Mouse (Mus musculus): ENCODE results near the gene Pawr. TPM values are rescaled to one million over a fixed set of nuclear protein-coding genes. Genes with fewer than 3 reads are reported as not detected.

Pawr gene
- polyA plus RNA-seq, 1 experiment = 157 TPM

DNA sequence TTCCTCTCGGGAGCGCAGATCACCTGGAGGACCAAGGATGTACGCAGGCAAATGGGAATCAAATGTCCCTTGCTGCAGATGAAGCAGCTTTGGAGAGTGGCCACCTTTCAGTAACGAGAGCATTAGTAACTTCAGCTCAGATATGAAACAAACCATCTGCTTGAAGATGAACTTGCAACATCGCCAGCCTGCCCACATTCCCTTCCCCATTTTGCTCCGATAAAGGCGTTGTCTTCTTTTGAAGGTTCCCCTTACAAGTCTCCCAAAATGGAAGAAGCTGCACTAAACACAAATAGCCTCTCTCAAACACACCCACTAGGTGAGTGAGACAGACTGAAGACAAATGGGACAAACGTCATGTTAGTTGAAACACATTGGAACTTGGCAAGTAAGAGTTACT is 119.6 kb downstream of the Pawr start:
- H3K9me3 ChIP-seq (replicated peaks; ENCODE audit: control insufficient read depth, insufficient read depth, low read length, poor library complexity, severe bottlenecking) = no peaks in the 10 kb centered on the region
- no peak for TF ChIP-seq EP300 (IDR thresholded peaks at IDR 0.05; ENCODE audit: insufficient read depth, low read depth, low read length)
- TF ChIP-seq POLR2A (IDR thresholded peaks at IDR 0.05; ENCODE audit: insufficient read depth, low read length) = no peak
- TF ChIP-seq CTCF (IDR thresholded peaks at IDR 0.05; ENCODE audit: low read depth, low read length) = no peak
- no peaks in the 10 kb centered on the region for H3K4me1 ChIP-seq (ENCODE audit: control insufficient read depth, insufficient read depth, low read length)
- no peak overlapping the region for H3K4me3 ChIP-seq (ENCODE audit: low read depth, low read length)
- H3K27ac ChIP-seq (ENCODE audit: insufficient read depth, low read length) = no peak overlapping the region
- H3K27me3 ChIP-seq (ENCODE audit: control insufficient read depth, insufficient read depth, low read length, poor library complexity, severe bottlenecking) = no peaks in the 10 kb centered on the region
- H3K9ac ChIP-seq (ENCODE audit: low read depth, poor library complexity, severe bottlenecking) = no peak overlapping the region
- no peaks in the 10 kb centered on the region for H3K36me3 ChIP-seq (ENCODE audit: control insufficient read depth, insufficient read depth, low read length, poor library complexity, severe bottlenecking)

DNA sequence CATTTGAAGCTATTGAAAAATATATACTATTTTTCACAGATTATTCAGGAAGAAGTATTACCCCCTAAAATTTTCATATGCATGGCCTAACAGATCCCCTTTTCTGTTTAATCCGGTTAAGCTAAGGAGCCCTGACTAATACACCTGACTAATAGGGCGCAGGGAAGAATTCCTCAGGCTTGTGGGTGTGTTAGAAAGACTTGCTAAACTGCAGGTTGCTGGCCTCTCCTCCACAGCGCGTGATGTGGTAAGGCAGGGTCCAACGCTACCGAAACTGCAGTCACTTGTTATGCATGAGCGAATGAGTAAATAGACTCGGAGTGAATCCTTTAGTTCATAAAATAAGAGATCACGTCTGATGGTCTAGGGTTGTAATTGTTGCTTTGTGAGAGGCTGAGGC is 120.5 kb downstream of the Pawr start:
- Histone ChIP-seq H3K27me3 (ENCODE audit: control insufficient read depth, insufficient read depth, low read length, poor library complexity, severe bottlenecking) (no peaks in the 10 kb centered on the region), H3K36me3 (ENCODE audit: control insufficient read depth, insufficient read depth, low read length, poor library complexity, severe bottlenecking) (no peaks in the 10 kb centered on the region), H3K27ac (ENCODE audit: insufficient read depth, low read length) (no peak overlapping the region), H3K9ac (ENCODE audit: low read depth, poor library complexity, severe bottlenecking) (no peak overlapping the region), H3K4me3 (ENCODE audit: low read depth, low read length) (no peak overlapping the region), H3K4me1 (ENCODE audit: control insufficient read depth, insufficient read depth, low read length) (no peaks in the 10 kb centered on the region), H3K9me3 (replicated peaks; ENCODE audit: control insufficient read depth, insufficient read depth, low read length, poor library complexity, severe bottlenecking) (no peaks in the 10 kb centered on the region)
- TF ChIP-seq CTCF (IDR thresholded peaks at IDR 0.05; ENCODE audit: low read depth, low read length) (no peak), POLR2A (IDR thresholded peaks at IDR 0.05; ENCODE audit: insufficient read depth, low read length) (no peak), EP300 (IDR thresholded peaks at IDR 0.05; ENCODE audit: insufficient read depth, low read depth, low read length) (no peak)

DNA sequence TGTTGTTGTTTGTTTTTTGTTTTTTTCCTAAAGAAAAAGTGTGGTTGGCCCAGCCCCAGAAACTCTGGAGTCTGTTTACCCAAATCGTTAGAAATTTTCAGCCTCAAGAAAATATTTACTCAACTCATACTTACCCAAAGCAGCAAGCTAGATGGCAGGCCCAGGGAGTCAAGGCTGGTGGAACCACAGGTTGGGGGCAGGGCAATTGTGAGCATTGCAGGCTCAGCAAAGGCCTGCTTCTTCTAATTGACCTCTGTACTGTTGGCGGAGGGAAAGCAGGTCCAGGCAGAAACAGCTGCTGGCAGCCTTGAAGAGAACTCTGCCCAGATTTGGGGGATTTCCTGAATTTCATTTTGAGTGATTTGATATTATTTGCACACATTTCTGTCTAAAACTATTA is 121.6 kb downstream of the Pawr start:
- H3K9ac ChIP-seq (ENCODE audit: low read depth, poor library complexity, severe bottlenecking) = no peak overlapping the region
- no peaks in the 10 kb centered on the region for H3K9me3 ChIP-seq (replicated peaks; ENCODE audit: control insufficient read depth, insufficient read depth, low read length, poor library complexity, severe bottlenecking)
- H3K4me3 ChIP-seq (ENCODE audit: low read depth, low read length) = no peak overlapping the region
- H3K36me3 ChIP-seq (ENCODE audit: control insufficient read depth, insufficient read depth, low read length, poor library complexity, severe bottlenecking) = no peaks in the 10 kb centered on the region
- no peak for TF ChIP-seq POLR2A (IDR thresholded peaks at IDR 0.05; ENCODE audit: insufficient read depth, low read length)
- TF ChIP-seq EP300 (IDR thresholded peaks at IDR 0.05; ENCODE audit: insufficient read depth, low read depth, low read length) = no peak
- no peak for TF ChIP-seq CTCF (IDR thresholded peaks at IDR 0.05; ENCODE audit: low read depth, low read length)
- H3K27me3 ChIP-seq (ENCODE audit: control insufficient read depth, insufficient read depth, low read length, poor library complexity, severe bottlenecking) = no peaks in the 10 kb centered on the region
- H3K4me1 ChIP-seq (ENCODE audit: control insufficient read depth, insufficient read depth, low read length) = no peaks in the 10 kb centered on the region
- no peak overlapping the region for H3K27ac ChIP-seq (ENCODE audit: insufficient read depth, low read length)

DNA sequence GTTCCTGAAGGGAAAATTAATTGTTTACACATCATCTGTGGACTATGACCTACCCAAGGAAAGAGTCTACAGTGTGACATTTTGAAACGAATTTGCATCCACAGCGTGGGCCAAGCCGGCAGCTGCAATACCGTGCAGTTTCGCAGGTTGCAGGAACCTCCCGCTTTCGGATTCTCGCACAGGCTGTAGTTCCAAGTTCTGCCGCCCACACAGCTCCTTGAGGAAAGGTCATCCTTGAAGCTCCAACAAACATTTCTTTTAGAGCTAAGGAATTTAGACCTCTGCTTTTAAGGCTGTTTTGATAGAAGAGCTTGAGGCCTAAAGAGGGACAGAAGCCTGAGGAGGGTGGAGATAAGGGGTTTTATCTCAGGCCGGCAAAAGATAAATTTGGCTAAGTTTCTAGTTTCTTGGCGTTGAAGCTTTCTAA is 122.8 kb downstream of the Pawr start:
- H3K9ac ChIP-seq (ENCODE audit: low read depth, poor library complexity, severe bottlenecking) = 0 out of 2 replicates have a peak overlapping the region, but pooled peaks have one; percentile 23
- H3K9me3 ChIP-seq (replicated peaks; ENCODE audit: control insufficient read depth, insufficient read depth, low read length, poor library complexity, severe bottlenecking) = no peaks in the 10 kb centered on the region
- H3K4me3 ChIP-seq (ENCODE audit: low read depth, low read length) = no peak overlapping the region
- H3K27ac ChIP-seq (ENCODE audit: insufficient read depth, low read length) = no peak overlapping the region
- no peaks in the 10 kb centered on the region for H3K27me3 ChIP-seq (ENCODE audit: control insufficient read depth, insufficient read depth, low read length, poor library complexity, severe bottlenecking)
- no peaks in the 10 kb centered on the region for H3K36me3 ChIP-seq (ENCODE audit: control insufficient read depth, insufficient read depth, low read length, poor library complexity, severe bottlenecking)
- TF ChIP-seq POLR2A (IDR thresholded peaks at IDR 0.05; ENCODE audit: insufficient read depth, low read length) (no peak), CTCF (IDR thresholded peaks at IDR 0.05; ENCODE audit: low read depth, low read length) (no peak), EP300 (IDR thresholded peaks at IDR 0.05; ENCODE audit: insufficient read depth, low read depth, low read length) (no peak)
- no peaks in the 10 kb centered on the region for H3K4me1 ChIP-seq (ENCODE audit: control insufficient read depth, insufficient read depth, low read length)

DNA sequence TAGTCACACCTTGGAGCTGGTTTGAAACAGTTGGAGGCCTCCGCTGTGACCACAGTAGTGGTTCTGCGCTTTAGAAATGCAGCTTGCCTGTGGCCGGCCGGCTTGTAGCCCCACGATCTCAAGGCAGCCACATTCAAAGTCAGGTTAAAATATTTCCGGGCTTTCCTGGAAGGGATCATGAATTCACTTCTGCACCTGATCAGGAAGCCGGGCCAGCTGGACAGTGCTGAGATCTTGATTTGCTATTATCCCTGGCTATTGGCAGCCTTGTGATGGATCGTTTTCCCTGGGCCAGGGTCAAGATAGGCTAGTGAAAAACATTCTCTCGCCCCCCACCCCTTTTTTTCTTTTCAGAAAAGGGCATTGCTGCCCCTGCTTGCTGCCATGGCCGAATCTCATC is 123.3 kb downstream of the Pawr start:
- TF ChIP-seq POLR2A (IDR thresholded peaks at IDR 0.05; ENCODE audit: insufficient read depth, low read length) (no peak), CTCF (IDR thresholded peaks at IDR 0.05; ENCODE audit: low read depth, low read length) (no peak), EP300 (IDR thresholded peaks at IDR 0.05; ENCODE audit: insufficient read depth, low read depth, low read length) (no peak)
- no peaks in the 10 kb centered on the region for H3K9me3 ChIP-seq (replicated peaks; ENCODE audit: control insufficient read depth, insufficient read depth, low read length, poor library complexity, severe bottlenecking)
- H3K4me3 ChIP-seq (ENCODE audit: low read depth, low read length) = no peak overlapping the region
- H3K9ac ChIP-seq (ENCODE audit: low read depth, poor library complexity, severe bottlenecking) = 0 out of 2 replicates have a peak overlapping the region, but pooled peaks have one; percentile 23
- H3K27me3 ChIP-seq (ENCODE audit: control insufficient read depth, insufficient read depth, low read length, poor library complexity, severe bottlenecking) = no peaks in the 10 kb centered on the region
- H3K36me3 ChIP-seq (ENCODE audit: control insufficient read depth, insufficient read depth, low read length, poor library complexity, severe bottlenecking) = no peaks in the 10 kb centered on the region
- no peak overlapping the region for H3K27ac ChIP-seq (ENCODE audit: insufficient read depth, low read length)
- no peaks in the 10 kb centered on the region for H3K4me1 ChIP-seq (ENCODE audit: control insufficient read depth, insufficient read depth, low read length)

DNA sequence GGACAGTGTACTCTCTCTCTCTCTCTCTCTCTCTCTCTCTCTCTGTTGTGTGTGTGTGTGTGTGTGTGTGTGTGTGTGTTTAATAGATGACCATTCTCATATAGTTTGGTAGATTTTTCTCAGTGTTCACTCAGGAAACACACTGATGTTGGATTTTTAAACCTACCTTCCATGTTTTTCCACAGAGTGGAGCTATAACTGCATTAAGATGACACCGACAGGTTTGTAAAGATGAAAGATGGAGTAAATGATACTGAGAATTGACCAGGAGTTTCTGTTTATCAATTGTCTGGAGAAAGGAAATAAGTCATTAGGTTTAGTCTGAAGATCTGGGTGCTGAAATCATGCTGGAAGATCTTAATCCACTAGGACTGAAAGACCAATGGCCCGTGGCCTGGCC is 124.0 kb downstream of the Pawr start:
- H3K9me3 ChIP-seq (replicated peaks; ENCODE audit: control insufficient read depth, insufficient read depth, low read length, poor library complexity, severe bottlenecking) = no peaks in the 10 kb centered on the region
- no peak overlapping the region for H3K27ac ChIP-seq (ENCODE audit: insufficient read depth, low read length)
- H3K4me1 ChIP-seq (ENCODE audit: control insufficient read depth, insufficient read depth, low read length) = no peaks in the 10 kb centered on the region
- no peak overlapping the region for H3K4me3 ChIP-seq (ENCODE audit: low read depth, low read length)
- no peaks in the 10 kb centered on the region for H3K36me3 ChIP-seq (ENCODE audit: control insufficient read depth, insufficient read depth, low read length, poor library complexity, severe bottlenecking)
- H3K9ac ChIP-seq (ENCODE audit: low read depth, poor library complexity, severe bottlenecking) = no peak overlapping the region
- TF ChIP-seq CTCF (IDR thresholded peaks at IDR 0.05; ENCODE audit: low read depth, low read length) (no peak), EP300 (IDR thresholded peaks at IDR 0.05; ENCODE audit: insufficient read depth, low read depth, low read length) (no peak), POLR2A (IDR thresholded peaks at IDR 0.05; ENCODE audit: insufficient read depth, low read length) (no peak)
- H3K27me3 ChIP-seq (ENCODE audit: control insufficient read depth, insufficient read depth, low read length, poor library complexity, severe bottlenecking) = no peaks in the 10 kb centered on the region

Measured in ES-Bruce4 (cell line).